Mouse (Mus musculus) olfactory bulb, adult 2 months (tissue): Measurements from ENCODE around the gene Slco3a1.

Experiments used
- CTCF ChIP-seq: fragments of 200-500 bp; IDR thresholded peaks from 2 replicates; pipeline ENCODE4 v1.5.1; 2012; ENCODE audit warnings: low read depth, mild to moderate bottlenecking, low read length, moderate library complexity; ENCODE audit not compliant: insufficient read depth
- POLR2A ChIP-seq: fragments of 200-500 bp; IDR thresholded peaks from 2 replicates; pipeline ENCODE4 v1.6.1; 2012; ENCODE audit warnings: mild to moderate bottlenecking, low read depth, low read length, moderate library complexity; ENCODE audit not compliant: insufficient read depth

DNA sequence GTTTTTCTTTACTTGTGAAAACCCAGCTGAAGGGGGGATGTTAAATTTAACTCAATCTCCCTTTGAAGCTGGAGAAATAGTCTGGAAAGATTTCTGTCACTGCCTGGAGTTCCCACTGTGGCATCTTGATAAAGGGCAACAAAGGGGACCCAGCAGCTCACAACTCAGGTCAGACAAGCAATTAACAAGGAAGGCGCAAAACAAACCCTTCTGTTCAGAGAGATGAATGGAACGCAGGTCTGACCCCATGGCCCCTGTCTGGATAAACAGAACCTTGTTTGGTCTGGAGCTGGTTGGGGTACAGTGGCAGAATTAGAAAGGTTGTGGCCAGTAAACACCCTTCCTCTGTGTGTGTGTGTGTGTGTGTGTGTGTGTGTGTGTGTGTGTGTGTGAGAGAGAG is 106.8 kb downstream of the Slco3a1 start:
- no peak for TF ChIP-seq POLR2A
- TF ChIP-seq CTCF = no peak
